Mouse (Mus musculus): Measurements from ENCODE around the gene Tspan32.
A peak's percentile ranks its signal among the peaks of the same experiment; 100 is the strongest.

Gene Tspan32

DNA sequence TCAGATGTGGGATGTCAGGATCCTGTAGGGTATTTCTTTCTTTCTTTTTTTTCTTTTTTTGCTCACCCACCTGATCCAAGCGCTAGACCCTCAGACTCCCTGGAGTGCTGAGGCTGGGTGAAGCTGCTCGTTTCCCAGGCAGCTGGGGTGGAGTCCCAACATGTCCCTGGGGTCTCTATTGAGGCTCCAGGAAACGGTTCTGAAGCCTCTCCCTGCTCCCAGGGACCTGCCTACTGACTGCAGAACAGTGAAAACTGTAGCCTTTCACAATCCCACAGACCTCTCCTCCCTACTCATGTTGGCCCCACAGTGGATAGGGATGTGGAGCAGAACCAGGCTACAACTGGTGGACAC lies 49.7 kb downstream of the Tspan32 start:
- no peak for DNase-seq (ENCODE audit: low spot score)

DNA sequence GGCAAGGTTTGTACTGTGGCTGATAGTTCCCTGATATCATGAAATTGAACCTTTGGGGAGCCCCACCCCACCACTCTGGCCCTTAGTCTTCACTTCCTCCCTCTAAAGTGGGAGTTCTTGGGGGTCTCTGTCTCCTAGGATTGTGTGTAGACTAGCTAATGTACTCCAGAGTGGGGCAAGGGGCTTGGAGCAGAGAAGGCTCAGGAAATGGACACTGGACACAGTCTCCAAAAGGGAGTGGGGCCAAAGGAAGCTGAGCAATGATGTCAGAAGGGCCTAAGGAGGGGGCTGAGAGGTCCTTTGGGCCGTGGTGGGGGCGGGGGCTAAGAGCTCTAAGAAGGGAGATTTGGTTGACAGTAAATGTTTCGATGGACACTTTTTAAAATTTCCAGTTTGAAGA lies 50.2 kb downstream of the Tspan32 start:
- no peak for DNase-seq (ENCODE audit: low spot score)

DNA sequence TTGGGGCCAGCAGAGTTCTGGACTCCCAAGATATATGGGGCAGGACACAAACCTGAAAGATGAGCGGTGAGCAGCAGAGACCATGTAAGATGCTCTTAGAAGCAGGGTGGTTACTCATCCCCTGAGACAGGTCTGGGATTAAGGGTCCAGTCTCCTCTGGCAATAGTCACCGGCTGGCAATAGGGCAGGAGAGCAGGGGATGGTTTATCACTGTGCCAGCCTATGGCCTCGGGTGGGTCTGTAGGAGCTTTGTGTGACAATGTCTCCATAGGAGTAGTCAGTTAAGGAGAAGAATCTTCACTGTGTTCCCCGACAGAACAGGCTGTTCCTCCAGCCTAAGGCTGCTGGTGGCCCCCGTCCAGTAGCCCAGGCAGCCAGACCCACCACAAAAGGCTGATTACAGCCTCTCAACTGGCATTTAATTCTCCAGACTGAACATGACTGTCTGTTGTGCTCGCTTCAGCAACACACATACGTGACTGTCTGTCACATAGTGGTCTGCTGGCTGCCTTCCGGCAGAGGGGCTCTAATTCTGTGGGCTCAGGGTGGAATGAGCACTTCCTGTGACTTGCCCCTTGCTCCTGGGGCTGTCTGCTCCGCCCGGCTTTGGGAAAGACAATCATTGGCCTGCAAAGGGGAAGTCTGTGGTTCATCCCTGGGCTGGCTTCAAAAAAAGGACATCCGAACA lies 50.8 kb downstream of the Tspan32 start:
- DNase-seq (ENCODE audit: low spot score): no peak

DNA sequence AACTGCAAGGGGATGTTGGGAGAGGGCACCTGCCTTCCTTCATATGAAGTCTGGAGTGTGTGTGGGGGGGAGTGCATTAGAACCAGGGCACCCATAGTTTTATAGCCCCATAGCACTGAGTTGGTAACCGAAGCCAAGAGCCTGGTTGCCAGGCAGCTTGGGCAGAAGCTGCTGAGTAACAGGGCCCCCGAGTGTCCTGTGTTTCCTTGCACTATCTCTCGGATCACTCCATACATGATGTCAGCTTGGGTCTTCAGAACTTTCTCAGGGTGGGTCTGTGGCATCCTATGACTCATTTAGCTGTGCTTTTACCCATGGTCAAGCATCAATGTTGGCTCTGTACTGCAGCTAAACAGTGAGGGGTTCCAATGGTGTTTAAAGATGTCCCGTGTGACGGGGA lies 52.2 kb downstream of the Tspan32 start:
- DNase-seq (ENCODE audit: low spot score): no peak

DNA sequence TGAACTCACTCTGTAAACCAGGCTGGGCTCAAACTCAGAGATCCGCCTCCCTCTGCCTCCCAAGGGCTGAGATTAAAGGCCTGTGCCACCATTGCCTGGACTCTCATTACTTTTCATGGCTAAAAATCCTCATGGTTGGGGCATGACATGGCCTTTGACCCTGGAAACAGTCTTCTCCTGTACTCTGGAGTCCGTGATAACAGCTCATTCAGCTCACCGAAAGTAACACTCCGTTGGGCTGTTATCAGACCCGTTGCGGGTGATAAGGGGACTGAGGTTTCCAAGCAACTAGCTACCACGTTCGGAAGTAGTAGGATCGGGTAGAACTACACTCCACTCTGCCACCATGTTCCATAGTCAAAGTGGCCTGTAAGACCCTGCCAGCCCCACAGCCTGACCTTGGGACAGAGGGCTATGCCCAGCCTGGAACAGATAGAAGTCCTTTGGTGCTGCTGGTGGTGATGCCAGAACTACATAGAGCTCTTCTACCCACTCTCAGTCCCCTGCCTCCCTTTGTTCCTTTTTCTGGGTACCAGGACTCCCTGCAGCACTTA lies 52.9 kb downstream of the Tspan32 start:
- DNase-seq (ENCODE audit: low spot score): no peak

DNA sequence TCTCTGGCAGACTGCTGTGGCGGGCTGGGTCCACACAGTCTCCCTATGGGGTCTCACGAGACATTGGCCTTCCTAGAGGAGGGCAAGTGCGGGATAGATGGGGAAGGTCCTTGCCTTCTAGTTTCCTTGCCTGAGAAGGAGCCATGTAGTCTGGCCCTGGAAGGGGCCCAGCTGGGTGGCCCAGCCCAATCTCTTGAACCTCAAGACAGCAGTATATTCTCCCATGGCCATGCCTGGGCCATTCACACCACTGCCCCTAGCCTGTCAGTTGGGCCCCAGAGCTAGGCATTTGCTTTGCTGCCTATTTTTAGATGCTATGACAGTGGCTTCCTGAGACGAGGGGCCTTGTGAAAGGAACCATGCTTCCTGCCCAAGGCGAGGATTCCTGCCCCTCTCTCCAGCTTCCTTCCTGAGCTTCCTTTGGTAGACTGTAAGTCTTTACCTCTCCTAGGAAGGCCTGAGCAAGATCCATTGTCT lies 53.4 kb downstream of the Tspan32 start:
- DNase-seq (ENCODE audit: low spot score): no peak

DNA sequence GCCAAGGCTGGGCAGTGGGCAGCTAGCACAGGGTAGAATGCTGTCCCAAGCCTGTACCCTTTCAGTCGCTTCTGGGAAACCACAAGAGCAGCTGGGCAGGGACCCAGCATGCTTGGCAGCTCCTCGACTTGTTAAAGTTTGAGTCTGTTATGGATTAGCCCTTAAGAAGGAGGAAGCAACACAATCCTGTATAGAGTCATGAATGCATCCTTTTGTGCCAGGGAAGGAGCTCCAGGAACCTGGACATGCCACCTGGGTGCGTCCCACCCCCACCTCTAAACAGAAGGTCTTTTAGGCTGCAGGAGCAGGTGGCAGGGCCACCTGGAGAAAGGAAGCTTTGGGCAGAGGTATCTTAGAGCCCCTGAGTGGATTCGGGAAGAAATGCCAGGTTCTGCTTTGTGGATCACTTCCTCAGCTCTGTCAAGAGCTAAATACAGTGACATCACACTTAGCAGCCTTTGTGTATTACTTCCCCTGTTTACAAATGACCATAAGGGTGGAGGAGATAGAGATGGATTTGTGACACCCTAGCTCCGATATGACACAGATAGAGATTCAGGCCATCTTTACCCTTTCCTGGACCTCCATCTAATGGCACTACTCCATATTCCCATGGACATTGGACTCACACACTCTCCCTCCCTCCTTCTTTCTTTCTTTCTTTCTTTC lies 54.5 kb downstream of the Tspan32 start:
- peak; percentile 74 for DNase-seq (ENCODE audit: low spot score)

DNA sequence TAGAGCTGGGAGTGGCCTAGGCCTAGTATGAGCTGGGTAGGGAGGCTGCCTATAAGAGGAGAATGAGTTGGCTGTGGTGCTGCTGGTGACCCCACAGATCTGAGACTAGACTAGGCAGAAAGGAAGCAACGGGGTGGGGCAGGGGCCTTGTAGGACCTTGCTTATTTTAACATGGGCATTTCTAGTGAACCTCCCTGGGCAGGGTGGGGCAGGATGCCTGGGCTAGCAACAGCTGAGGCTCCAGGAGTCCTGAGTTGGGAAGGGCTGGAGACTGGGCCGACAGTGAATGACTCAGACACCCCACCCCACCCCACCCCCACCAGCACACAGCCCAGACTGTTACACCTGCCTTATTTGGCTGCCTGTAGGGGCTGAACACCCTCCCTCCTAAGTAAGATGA lies 57.9 kb downstream of the Tspan32 start:
- no peak for DNase-seq (ENCODE audit: low spot score)

DNA sequence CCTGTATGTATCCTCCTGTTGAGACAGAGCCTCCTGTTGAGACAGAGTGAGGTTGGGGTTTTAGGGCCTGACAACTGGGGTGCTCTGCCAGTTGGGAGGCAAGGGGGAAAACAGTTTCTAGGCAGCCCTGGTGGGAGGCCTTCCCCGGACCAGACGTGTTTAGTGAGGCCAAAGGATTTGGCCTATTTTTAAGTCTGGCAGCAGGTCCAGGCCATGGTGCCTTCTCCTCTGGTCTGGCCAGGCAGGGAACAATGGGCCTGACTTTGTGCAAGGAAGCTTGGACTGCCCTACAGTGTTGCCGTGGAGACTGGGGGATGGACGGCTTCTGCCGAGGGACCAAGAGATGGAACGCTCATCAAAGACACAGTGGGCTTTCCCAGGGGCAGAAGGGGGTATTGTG lies 59.4 kb downstream of the Tspan32 start:
- no peak for DNase-seq (ENCODE audit: low spot score)

DNA sequence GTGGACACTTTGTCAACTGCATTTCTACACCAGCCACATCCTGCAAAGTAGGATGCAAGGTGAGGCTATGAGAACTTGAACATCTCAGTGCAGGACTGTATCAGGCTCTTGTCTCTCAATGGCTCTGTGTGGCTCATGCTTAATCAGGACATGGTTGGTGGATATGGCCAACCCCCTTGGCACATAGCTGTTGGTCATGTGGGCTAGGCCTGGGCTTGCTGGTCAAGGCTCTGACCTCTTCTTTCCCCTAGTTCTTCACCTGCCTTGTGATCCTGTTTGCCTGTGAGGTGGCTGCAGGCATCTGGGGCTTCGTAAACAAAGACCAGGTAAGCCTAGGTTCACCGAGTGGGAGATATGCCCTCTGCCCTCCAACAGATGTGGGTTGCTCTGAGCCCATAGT lies 60.8 kb downstream of the Tspan32 start:
- DNase-seq (ENCODE audit: low spot score): no peak

DNA sequence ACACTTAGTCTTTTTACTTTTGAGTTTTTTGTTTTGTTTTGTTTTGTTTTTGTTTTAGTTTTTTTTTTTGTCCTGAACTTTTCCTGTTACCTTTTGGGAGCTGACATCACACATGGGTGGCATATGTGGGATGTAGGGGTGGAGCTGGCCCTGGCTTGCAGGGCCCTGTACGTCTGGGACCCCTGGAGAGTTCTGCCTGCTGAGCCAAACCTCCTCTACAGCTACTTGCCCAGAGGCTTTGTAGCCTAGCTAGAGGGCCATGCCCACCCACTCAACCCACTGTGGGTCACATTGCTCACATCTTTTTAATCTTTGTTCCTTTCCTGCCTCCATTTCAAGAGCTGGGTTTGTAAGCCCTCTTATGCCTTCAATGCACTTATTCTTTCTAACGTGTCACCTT lies 62.6 kb downstream of the Tspan32 start:
- no peak for DNase-seq (ENCODE audit: low spot score)

DNA sequence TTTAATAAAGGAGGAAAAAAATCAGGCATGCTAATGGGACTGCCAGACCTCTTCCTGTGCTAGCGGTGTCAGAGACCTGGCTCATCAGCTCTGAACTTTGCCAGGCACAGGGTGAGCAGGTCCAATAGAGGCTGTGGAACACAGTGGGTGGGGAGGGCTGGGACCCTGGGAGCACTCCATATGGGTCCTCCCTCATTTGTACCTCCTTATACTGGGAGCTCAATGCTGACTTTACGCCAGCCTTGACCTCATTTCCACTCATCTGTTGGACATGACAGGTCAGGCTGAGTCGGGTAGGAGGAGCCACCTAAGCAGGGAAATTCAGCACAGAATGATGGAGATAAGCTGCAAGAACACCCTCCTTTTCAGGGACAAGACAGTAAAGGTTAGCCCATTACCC lies 63.1 kb downstream of the Tspan32 start:
- no peak for DNase-seq (ENCODE audit: low spot score)

DNA sequence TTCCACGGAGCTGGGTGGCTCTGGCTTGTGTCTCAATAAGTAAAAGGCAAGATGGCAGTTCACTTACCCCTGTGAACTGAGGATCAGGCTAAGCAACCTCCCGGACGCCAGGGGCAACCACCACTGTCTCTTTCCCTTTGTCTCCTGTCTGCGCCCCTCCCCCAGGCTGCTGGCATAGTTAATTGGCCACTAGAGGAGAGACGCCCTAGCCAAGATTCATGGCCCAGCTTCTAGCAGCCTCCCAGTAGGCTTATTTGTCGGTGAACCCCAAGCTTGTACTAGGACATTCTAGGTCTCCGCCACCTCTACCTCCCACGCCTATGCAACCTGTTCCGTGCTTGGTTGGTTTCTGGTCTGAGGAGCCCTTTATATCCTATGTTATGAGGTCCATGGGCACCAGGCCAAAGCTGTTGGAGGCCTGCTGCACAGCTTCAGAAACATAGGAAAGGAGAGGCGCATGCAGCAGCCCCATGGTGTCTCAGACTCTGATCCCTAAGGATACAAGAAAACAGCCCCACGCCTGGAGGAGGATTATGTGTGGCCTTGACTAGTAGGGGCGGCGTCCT lies 63.6 kb downstream of the Tspan32 start:
- DNase-seq (ENCODE audit: low spot score): peak; percentile 57

DNA sequence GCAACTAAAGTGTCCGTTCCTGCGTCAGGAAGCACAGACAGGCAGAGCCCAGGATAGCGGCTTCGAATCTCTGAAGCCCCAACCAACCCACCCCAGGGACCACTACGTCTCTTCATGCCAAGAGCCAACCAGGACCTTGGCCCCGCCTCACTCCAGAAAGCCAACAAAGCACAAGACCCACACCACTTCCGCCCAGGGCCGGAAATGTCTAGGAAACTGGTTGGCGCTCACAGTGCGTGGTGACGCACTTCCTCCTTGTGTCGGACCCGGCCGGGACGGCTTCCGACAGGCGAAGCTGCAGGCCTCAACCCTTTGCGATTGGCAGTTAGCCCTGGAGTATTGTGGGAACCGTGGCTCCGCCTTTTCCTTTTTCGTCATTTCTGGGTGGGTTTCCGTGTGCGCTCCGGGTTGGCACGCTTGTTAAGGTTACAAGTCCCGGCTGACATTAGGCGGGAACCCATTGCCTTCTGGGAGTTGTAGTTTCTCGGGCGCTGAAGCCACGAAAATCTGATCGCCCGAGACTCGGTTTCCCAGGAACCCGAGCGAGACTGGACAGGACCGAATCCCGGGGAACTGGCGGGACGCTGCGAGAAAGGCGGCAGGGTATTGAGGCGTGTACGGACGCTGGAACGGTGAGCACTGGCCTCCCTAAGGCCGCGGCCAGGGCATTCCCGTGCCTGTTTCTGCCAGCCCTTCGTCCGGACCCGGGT lies 64.2 kb downstream of the Tspan32 start, which contains the start of gene Tssc4:
Tssc4 (plus strand) TSS at position 368 of the 710 bp plus-strand sequence.
- peak; percentile 100 for DNase-seq (ENCODE audit: low spot score)
